Mouse (Mus musculus): ENCODE data around the gene Cdcp2. TPM values are rescaled to one million over a fixed set of nuclear protein-coding genes. Genes with fewer than 3 reads are reported as not detected.
"Not testable (repeated sequence)": the region's sequence is repeated elsewhere in the genome, so short reads cannot be mapped to it uniquely, and the experiment has no call there.

Gene Cdcp2
- total RNA-seq, 2 experiments from 2014 or later: not detected

DNA sequence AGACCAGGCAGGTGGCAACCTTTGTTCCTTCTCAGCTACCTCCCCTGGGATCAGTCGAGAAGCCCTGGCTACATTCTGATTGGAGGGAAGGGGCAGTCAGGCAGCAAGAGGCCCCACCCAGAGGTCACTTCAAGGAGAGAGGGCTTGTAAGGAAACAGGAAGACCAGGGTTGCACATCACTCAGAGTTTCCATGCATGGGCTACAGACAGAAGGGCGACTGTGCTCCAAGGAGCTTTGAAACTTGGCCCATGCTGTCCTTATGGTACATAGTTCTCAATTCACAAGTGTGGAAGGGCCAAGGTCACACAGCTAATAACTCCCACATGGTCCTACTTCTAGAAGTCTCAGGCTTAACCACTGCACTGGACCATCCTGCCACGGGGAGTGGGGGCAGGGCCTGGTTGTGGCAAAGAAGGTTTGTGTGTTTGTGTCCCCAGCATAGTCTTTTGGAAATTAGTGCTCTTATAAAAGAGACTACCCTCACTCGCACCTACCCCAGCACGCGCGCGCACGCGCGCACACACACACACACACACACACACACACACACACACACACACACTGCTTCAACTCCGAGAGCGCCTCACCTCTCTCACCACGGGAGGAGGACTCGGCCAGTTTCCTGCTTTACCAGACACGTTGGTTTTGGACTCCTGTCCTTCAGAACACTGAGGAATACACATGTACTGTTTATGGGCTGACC lies 2.1 kb upstream of the Cdcp2 start:
- DNase-seq: no peak

DNA sequence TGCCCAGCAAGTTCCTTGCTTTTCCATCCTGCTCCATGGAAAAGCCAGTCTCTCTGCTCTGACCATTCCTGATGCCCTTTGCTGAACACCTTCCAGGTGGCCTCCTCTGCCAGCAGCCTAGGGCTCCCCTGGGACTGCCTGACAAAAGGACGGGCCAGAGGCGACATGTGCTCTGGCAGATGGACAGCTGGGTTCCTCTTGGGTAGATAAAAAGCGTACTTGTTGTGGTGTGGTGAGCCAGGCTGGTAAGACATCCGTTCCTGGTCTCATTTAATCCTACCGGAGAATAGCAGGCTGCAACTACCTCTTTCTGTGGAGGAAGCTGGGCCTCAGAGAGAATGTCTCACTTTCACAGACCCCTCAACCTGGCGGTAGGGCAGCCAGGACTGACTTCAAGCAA lies 648 bp upstream of the Cdcp2 start:
- no peak for DNase-seq

DNA sequence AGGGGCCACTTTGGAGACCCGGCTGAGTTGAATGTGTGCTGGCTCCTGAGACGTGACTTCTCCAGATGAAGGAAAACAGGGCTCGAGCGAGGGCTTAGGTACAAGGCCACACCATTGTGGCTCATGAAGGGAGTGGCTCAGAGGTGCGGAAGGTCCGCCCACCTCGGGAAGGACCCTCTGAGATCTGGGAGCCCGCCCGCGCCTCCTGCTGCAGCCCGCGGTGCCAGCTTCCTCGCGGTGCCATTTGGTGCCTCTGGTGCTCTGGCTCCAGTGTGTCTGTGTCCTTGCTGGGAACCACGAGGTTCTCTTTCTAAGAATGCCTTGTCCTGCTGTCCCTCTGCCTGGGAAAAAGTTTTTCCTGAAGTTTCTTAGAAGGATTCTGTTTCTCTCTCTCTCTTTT lies 1.2 kb downstream of the Cdcp2 start:
- no peak for DNase-seq

DNA sequence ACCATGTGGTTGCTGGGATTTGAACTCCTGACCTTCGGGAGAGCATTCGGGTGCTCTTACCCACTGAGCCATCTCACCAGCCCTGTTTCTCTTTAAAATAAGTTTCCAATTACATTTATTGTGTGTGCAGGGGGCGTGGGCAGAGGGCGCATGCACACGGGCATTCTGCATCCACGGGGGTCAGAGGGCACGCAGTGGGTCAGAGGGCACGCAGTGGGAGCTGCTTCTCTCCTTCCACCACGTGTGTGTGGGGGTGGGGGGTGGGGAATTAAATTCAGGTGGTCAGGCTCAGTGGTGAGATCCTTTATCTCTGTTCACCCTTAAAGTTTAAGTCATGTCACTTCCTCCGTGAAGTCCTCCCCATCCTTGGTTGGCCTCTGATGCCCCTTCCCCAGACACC lies 1.7 kb downstream of the Cdcp2 start:
- no peak for DNase-seq

DNA sequence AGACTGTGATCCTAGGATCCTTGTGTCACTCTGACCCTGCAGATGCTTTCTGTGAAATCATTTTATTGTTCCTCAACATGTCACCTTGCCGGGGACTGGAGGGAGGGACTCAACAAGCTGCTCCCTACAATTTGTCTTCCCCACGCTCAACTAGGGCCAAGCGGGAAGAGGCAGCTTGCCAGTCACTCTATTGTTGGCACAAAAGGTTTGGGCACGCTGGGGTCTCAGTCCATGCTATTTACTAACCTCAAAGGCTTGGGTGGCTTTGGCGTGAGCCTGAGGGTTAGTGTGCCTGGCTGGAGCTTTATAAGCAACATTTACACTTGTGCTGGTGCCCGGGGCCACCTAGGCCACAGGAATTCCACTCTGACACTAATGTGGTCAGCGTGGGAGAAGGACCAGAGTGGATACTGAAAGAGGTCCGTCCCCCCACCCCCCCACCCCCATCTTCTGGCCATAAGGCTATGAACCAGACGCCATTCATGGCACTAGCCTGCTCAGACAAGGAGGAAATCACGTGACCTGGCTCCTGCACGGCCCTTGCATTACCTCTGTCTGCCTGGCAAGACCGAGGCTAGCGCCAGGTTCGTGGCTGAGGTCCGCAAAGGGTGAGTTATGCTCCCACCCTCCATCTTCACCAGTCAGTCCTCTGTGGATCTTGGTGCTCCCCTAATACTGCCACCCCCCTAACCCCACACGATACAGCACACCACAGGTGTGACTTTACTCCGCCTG lies 2.3 kb downstream of the Cdcp2 start:
- no peak for DNase-seq

DNA sequence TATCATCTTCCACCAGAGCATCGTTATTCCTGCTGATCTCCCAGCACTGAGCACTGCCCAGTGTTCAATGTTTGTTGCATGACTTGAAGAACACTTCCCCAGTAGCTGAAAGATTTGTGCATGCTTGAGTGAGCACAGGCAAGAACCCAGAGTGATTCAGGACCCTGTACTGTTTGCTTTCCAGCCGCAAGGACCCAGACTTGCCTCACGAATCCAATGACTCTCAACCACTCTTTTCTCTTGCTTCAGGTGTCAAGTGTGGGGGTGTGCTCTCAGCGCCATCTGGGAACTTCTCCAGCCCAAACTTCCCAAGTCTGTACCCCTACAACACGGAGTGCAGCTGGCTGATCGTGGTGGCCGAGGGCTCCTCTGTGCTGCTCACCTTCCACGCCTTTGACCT lies 5.5 kb downstream of the Cdcp2 start:
- DNase-seq: no peak

DNA sequence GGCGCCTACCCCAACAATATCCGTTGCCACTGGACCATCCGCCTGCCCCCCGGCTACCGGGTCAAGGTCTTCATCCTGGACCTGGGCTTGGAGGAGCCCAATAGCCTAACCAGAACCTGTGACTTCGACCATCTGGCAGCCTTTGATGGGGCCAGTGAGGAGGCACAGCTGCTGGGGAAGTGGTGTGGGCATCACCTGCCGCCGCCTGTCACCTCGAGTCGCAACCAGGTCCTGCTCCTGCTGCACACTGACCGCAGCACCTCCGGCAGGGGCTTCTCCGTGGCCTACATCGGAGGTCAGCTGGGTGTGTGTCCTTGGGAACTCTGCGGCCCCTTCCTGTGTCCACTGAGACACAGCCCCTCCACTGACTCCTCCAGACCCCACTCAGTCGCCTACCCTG lies 10.1 kb downstream of the Cdcp2 start:
- DNase-seq: no peak

DNA sequence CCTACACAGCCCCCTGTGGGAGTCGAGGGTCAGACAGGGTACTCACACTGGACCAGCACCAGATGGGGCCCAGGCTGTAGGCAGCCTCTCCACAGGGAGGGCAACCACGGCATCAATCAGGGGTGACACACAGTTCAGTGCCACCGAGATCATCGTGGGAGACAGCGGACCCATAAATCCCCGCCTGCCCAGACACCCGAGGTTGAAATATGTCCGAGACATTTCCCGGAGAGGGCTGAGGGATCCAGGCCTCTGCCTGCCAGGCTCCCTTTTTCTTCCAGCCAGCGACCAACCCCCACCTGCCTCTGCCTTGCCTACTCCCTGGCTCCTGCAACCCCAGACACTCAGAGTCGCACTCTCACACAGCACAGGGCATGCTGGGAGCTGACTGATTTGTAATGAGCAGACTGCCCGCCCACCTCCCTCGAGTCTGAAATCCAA lies 11.6 kb downstream of the Cdcp2 start:
- no peak for DNase-seq

DNA sequence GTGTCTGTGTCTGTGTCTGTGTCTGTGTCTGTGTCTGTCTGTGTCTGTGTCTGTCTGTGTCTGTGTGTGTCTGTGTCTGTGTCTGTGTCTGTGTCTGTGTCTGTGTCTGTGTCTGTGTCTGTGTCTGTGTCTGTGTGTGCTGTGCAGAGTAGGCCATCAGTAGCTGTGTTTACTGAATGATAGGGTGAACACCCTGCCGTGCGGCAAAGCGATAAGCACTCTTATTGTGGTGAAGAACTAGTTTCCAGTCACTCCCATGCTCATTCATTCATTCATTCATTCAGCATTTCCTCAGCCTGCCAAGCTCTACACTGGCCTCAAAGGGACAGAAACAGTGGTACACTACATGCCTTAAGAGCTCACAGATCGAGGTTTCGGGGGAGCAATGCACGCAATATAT lies 12.5 kb downstream of the Cdcp2 start:
- not testable (repeated sequence) for DNase-seq

DNA sequence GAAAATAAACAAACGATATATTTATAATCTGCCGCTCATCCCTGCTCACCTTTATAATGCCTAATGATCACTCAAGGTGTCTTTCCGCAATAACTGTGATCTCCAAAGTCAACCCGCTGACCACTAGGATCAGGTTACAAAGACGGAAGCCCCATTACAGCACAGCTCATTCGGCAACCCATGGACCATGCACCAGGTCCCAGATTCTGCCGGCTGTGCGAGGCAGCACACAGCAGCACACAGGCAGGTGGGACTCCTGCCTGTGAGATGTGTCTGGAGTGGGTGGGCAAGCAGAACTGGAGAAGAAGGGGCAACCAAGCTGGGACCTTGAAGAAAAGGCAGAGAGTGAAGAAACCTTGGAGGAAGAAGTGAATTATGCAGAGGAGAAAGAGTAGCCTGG lies 17.6 kb downstream of the Cdcp2 start:
- no peak for DNase-seq

DNA sequence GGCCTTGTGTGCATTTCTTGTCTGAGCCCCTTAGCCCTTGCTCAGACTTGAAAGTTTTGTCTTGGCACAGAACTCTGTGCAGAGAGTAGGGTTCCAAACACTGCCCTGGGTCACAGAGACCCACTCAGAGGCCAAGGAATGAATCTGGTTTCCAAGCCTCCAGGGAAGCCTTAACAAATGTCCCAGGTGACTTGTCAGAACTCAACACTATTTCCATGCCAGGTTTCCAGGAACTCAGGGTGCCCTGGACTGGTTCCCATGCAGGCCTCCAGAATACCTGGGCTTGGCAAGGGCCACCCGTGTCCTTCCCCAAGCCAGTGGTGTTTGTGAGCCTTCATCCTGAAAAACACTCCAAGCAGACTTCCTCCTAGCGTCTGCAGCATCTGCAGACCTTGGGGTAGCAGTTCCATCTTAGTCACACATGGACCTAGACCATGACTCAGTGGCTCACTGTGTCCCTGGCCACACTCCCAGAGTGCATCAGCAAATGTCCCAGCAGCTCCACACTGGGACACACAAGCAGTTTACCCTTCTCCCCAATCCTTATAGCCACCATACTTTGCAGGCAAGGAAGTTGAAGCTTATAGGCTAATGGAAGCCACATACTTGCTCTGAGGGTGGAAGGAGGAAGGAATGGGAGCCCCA lies 21.2 kb downstream of the Cdcp2 start:
- DNase-seq: no peak

DNA sequence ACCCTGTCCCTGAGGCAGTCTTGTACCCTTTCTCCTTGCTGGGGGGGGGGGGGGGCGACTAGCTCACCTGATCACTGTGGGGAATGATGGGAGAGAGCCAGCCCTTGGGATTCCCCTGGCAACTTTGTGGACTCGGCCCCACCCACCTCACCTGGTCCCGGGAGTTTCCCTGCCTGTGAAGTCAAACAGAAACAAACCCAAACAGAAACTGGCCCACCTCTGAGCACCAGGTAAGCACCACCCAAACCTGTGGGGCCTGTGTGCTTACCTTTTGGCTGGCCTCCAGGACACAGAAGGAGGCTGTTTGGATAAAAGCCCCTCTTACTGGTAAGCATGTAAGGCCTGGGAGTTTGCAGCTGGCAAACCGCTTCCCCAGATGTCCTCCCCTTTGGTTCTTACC lies 22.4 kb downstream of the Cdcp2 start:
- DNase-seq: no peak

DNA sequence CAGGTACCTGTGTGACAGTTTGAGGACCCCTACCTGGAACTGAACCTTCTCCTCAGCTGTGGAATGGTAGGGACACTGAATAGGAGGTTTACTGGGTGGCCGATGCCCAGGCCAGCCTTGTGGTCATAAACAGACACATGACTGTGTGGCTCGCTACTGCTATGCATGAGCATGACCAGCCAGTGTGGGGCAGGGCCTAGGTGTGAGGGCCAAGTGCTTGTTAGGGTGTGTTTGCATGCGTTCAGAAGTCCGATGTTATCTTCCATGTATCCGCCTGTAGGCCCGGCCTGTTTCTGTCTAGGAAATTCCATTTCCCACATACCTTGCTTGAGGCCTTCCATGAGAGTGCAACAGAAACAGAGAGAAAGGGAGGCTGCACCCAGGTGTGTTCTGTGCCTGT lies 24.0 kb downstream of the Cdcp2 start:
- DNase-seq: no peak

DNA sequence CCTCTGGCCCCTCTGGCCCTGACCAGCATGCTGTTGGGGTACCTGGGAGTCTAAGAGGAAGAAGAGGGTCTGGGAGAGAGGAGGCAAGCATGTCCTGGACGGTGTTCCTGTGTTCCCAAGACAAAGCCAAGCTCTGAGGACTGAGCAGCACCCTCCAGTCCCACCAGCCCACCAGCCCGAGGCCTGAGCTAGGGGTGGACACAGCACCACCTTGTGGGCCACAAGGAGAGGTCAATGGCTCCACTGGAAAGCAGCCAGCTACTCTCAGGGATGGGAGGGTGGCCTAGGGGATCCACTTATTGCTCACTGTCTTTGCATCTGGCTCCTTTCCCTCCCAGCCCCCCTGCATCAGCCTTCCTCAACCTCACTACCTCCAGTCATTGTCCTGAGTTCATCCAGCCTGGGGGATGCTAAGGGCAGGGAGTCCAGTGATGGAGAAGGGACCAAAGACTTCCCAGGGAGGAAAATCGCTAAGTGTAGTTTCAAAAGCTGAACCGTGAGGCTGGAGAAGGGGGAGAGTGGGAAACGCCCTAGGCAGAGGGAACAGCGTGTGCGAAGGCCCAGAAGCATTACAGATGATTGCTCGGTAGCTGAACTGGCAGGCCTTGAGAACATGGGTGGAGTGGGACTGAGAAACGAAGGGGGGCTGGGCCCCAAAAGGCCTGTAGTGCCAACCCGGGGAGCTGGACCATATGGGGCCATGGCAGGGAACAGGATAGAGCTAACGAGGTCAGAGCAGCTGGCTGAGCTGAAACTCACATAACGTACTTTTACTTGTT lies 24.7 kb downstream of the Cdcp2 start:
- peak; percentile 71 for DNase-seq

DNA sequence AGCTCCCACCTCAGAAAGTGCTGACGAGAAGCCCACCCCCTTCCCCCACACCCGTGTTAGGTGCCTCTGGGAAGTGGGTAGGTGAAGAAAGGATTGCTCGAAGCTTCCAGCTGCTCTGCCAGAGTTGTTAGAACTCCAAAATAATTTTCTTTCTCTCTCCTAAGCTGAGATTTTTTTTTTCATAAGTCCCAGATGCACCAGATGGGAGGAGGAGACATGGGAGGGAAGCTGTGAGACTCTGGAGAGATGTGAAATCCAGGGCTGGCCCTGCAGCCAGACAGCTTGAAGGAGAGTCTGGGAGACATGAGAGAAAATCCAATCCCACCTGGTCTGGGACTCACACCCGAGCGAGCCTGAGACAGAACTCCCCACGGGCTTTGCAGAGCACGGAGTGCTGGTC lies 27.7 kb downstream of the Cdcp2 start:
- no peak for DNase-seq

DNA sequence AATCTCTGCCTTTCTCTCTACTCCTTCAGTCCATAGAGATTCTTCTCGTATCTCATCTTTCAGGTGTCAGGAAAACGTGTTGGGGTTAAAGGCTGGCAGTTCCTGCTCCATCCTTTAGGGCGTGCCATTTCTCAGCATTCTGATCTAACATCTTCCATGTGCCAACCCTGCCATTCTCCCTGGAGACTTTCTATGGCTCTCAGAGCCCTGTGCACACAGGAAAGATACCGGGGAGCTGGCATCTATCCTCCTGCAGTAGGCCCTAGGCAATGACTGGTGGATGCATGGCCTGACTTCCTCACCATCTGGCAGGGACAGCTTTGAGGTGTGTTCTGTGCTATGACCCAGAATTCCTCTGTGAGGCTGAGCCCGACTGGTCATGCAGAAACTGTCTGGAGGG lies 28.4 kb downstream of the Cdcp2 start:
- no peak for DNase-seq

DNA sequence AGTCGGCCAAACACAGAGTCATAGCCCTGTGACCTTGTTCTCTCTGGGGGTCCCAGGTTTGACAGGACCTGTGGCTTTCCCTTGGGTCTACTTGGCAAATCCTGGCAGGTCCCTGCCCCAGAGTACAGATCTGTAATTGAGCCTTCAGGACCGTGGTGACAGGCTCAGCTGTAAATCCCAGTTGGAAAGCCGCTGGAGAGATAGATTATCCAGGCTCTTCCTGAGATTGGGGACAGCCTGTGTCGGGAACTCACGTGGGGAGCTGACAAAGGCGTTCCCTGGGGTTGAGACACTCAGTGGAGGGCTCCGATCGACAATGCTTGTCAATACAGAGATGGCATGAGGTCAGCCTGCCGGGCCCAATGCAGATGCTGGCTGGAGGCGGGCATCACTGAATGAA lies 29.7 kb downstream of the Cdcp2 start:
- DNase-seq: no peak

DNA sequence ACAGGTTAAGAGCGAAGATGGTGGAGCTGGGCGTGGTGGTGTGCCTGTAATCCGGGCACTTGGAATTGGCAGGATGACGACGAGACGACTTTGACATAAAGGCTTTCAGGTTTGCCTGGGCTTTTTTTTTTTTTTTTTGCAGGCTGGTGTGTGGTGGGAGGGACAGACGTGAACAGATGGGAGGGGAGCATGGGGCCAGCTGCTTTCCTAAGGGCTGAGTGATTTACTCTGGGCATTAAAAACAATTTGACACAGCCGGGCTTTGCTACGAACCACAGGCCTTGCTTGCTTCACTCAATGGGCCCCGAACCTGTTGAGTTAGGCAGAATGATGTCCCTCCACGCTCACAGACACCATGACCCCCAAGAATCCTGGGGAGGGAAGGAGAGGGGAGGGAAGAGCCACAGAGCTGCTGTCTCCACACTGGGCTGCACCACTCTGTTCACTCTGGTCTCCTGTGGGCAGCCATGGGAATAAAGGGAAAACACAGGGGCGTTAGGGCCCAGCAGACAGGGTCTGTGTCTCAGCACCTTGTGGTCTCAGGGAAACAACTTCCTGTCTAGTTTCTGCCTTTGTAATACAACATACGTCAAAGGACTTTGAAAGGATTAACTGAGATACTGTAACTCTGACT lies 30.3 kb downstream of the Cdcp2 start:
- DNase-seq: no peak

DNA sequence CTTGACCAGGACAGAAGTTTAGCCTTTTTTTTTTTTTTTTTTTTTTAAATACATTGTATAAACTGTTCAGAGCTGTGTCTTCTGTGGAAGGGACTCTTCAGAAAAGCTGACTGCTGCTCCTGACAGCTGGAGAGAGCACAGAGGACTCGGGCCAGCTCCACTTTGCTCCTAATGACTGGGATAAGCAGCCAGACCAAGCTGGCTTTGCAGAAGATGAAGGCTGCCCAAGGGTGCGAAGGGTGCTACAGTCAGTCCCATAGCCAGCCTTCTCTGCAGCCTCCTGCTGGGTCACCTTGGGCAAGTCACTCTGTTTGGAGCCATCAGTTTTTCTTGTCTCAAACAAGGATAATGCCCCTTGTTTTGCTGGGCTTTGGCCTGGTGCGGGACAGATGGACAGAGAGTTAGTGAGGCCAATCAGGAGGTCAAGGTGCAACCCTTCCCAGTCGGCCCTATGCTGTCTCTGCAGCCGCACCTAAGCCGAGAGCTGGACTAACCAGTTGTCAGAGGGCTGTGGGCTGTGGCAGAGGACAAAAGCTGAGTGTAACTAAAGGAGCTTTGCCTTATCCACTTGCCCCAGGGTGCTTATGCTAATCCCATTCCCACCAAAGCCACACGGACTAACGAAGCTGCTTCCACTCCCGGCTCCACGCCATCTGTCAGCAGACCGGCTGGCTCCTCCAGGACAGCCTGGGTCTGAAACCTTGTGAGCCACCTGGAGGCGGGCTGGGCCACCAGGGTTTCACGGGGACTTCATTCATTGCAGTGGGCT lies 31.4 kb downstream of the Cdcp2 start:
- DNase-seq: no peak

DNA sequence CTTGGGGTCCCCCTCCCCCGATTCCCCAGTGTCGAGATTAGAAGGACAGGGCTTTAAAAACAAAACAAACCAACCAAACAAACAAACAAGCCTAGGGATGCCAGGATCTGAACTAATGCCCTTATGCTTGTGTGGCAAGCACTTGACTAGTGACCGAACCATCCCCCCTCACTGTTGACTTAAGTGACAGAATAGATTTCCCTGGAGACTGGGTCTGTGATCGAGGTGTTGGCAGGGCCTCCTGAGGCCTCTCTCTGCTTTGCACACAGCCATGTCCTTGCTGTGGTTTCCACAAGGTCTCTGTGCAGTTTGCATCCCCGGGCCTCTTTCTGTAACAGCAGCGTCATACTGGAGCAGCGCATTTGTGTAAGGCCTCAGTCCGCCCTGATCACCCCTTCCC lies 32.7 kb downstream of the Cdcp2 start:
- DNase-seq: no peak

DNA sequence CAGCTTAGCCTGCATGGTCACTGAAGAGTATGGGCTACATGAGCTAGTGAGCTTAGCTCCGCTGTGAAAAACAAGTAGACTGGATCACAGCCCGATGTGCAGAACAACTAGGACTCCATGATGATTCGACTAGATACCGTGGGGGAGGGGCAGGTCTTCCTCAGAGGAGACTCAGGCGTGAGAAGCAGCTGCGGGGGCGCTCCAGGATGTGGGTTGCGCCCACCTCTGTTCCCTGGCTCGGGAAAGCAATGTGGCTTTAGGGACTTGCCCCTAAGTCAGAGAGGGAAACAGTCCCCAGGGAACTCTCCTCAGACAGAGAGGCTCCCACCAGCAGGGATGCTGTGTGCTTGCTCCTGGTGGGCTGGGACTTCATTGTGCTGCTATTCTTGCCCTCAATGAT lies 33.8 kb downstream of the Cdcp2 start:
- DNase-seq: no peak

DNA sequence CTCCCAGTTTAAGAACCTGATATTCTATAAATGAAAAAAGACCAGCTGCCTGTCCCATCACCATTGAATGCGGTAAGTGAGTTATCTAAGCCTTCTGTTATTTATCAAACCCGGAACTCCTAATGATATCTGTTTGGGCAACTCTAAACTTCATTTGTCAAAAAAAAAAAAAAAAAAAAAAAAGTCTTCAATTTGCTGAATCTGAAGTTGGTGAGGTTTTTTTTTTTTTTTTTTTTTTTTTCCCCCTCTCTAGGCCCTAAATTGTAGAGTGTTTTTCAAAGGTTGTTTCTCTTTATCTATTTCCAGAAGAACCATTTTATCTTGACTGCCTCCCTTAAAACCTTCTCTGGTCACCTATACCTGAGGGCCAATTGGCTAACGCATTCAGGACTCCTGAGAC lies 38.2 kb downstream of the Cdcp2 start:
- no peak for DNase-seq

Measured in gastrocnemius, postnatal 10 days (tissue).